ENCODE assay signal across 7 mouse cellular contexts in the genomic region with DNA sequence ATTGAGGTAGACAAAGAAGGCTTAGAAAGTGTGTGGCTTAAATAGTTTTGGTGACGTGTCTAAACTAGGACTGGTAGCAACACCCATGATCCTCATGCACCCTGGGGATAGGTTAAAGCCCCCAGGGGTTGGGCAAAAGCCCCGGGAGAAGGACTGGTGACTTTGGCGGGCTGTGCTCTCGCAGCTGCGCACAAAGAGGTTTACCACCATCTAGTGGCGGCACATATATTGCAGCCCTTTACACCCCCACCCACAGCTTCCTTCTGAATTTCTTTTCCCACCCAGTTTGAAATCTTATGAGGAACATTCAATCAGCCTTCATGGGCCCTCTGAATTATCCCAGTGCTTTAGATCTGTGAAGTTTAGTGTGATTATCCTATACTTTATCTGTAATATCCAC.
DNase-seq lines count a peak whose midpoint lies in the region; ATAC-seq and TF ChIP-seq lines count a peak whose summit lies in the region.
"Not testable (repeated sequence)": the region's sequence is repeated elsewhere in the genome, so short reads cannot be mapped to it uniquely, and the experiment has no call there.

No protein-coding gene starts in this region.

- not testable (repeated sequence) for H3K79me2 ChIP-seq in liver, adult 2 months (ENCODE audit: control insufficient read depth, insufficient read depth, low read length)

- H3K9me3 ChIP-seq in forebrain, postnatal 0 days (ENCODE audit: low read length); kidney, embryonic 16.5 days (ENCODE audit: low read length): not testable (repeated sequence)

- intact Hi-C loops in heart, postnatal 14 days (cut with DNase I): not testable (repeated sequence)

- H3K27me3 ChIP-seq in forebrain, postnatal 0 days (ENCODE audit: insufficient read depth, low read length); kidney, embryonic 16.5 days (ENCODE audit: insufficient read depth, low read length); liver, adult 2 months (ENCODE audit: control insufficient read depth, insufficient read depth, low read length); splenic B cell, adult 2 months (ENCODE audit: control insufficient read depth, insufficient read depth, low read length, poor library complexity, severe bottlenecking): not testable (repeated sequence)

- WGBS in forebrain, postnatal 0 days: 13% methylated on average over 6 of the region's 6 CpGs
- WGBS in kidney, embryonic 16.5 days: 7% methylated on average over 6 of the region's 6 CpGs
- WGBS in liver, adult 2 months: 4% methylated on average over 6 of the region's 6 CpGs

- H3K9ac ChIP-seq in forebrain, postnatal 0 days; kidney, embryonic 16.5 days (replicated peaks; ENCODE audit: low read length); liver, adult 2 months (ENCODE audit: low read depth, low read length): not testable (repeated sequence)

- not testable (repeated sequence) for H3K27ac ChIP-seq in forebrain, postnatal 0 days (ENCODE audit: low read depth, low read length); kidney, embryonic 16.5 days (ENCODE audit: low read length); liver, adult 2 months (replicated peaks; ENCODE audit: insufficient read depth, low read depth, low read length)

- peak overlapping the region; percentile 28; the same call in 1 of the 2 replicates for H3K4me2 ChIP-seq in forebrain, postnatal 0 days (ENCODE audit: low read depth)
- H3K4me2 ChIP-seq in kidney, embryonic 16.5 days (replicated peaks; ENCODE audit: low read depth, low read length): peak overlapping the region; percentile 33; the same call in 1 of the 2 replicates

- not testable (repeated sequence) for TF ChIP-seq POLR2A in liver, adult 2 months (IDR thresholded peaks at IDR 0.05; ENCODE audit: extremely low read depth, insufficient read depth, low read length)

- H3K36me3 ChIP-seq in forebrain, postnatal 0 days (ENCODE audit: insufficient read depth); kidney, embryonic 16.5 days (ENCODE audit: insufficient read depth, low read length); liver, adult 2 months (ENCODE audit: control insufficient read depth, insufficient read depth, low read length); splenic B cell, adult 2 months (ENCODE audit: control insufficient read depth, insufficient read depth, low read length, poor library complexity, severe bottlenecking): not testable (repeated sequence)

- peak; percentile 35 for TF ChIP-seq CTCF in forebrain, postnatal 0 days (IDR thresholded peaks at IDR 0.05; ENCODE audit: low read depth)
- TF ChIP-seq CTCF in liver, adult 2 months (IDR thresholded peaks at IDR 0.05; ENCODE audit: low read depth, low read length): peak; percentile 43

- not testable (repeated sequence) for ATAC-seq in forebrain, postnatal 0 days; kidney, embryonic 16.5 days (ENCODE audit: low FRiP score, low TSS enrichment)
- peak; percentile 60; the same call in 1 of the 2 replicates for ATAC-seq in megakaryocyte progenitor cell, adult 5-6 weeks (replicated peaks; ENCODE audit: poor library complexity)

- H3K4me3 ChIP-seq in forebrain, postnatal 0 days (ENCODE audit: low read depth, low read length); liver, adult 2 months (ENCODE audit: insufficient read depth, low read depth, low read length): not testable (repeated sequence)
- peak overlapping the region; percentile 13; the same call in 1 of the 2 replicates for H3K4me3 ChIP-seq in kidney, embryonic 16.5 days (ENCODE audit: low read length)

- DNase-seq in adrenal gland, adult 18-20 months (ENCODE audit: low spot score in 2 of 2): peak; percentile 6 to 22
- DNase-seq in forebrain, postnatal 0 days; liver, adult 2 months (ENCODE audit: extremely low read depth, low read depth, low spot score): not testable (repeated sequence)
- peak; percentile 15 to 44 for DNase-seq in heart, postnatal 14 days
- DNase-seq in splenic B cell, adult 2 months (ENCODE audit: low read depth, low spot score): peak; percentile 0

- not testable (repeated sequence) for H3K4me1 ChIP-seq in forebrain, postnatal 0 days (ENCODE audit: insufficient read depth); kidney, embryonic 16.5 days (ENCODE audit: insufficient read depth, low read length); liver, adult 2 months (ENCODE audit: control insufficient read depth, insufficient read depth, low read length)
